Mouse (Mus musculus) midbrain, embryonic 16.5 days (tissue): ENCODE results near the gene Tusc2. TPM values are rescaled to one million over a fixed set of nuclear protein-coding genes. Genes with fewer than 3 reads are reported as not detected.
A peak's percentile ranks its signal among the peaks of the same experiment; 100 is the strongest.
"Not testable (repeated sequence)": the region's sequence is repeated elsewhere in the genome, so short reads cannot be mapped to it uniquely, and the experiment has no call there.

ENCODE experiments used
- ATAC-seq: fragments of 200-750 bp; cut with Nextera tagmentation; 2 replicates; pipeline ENCODE4 v1.8.0; 2017; ENCODE audit warnings: moderate TSS enrichment
- H3K27ac ChIP-seq: fragments of 300-500 bp; sonication (generic); 2 replicates; pipeline ENCODE4 v1.5.1; 2014; ENCODE audit warnings: mild to moderate bottlenecking, low read length, mixed read lengths
- H3K27me3 ChIP-seq: fragments of 300-500 bp; sonication (generic); 2 replicates; pipeline ENCODE4 v1.6.1; 2014; ENCODE audit warnings: low read depth, low read length, mixed read lengths; ENCODE audit not compliant: control insufficient read depth, insufficient read depth
- H3K36me3 ChIP-seq: fragments of 300-500 bp; sonication (generic); 2 replicates; pipeline ENCODE4 v1.6.1; 2014; ENCODE audit warnings: mild to moderate bottlenecking, low read length, moderate library complexity, mixed read lengths; ENCODE audit not compliant: control insufficient read depth, insufficient read depth
- H3K4me1 ChIP-seq: fragments of 300-500 bp; sonication (generic); 2 replicates; pipeline ENCODE4 v1.6.1; 2014; ENCODE audit warnings: mild to moderate bottlenecking, low read length, mixed read lengths; ENCODE audit not compliant: control insufficient read depth, insufficient read depth
- H3K4me2 ChIP-seq: fragments of 300-500 bp; sonication (generic); 2 replicates; pipeline ENCODE4 v1.6.1; 2014; ENCODE audit warnings: mild to moderate bottlenecking, low read length, mixed read lengths
- H3K4me3 ChIP-seq: fragments of 300-500 bp; sonication (generic); 2 replicates; pipeline ENCODE4 v1.5.1; 2014; ENCODE audit warnings: low read depth, mild to moderate bottlenecking, low read length, moderate library complexity, mixed read lengths
- H3K9ac ChIP-seq: fragments of 300-500 bp; sonication (generic); 2 replicates; pipeline ENCODE4 v1.6.1; 2014; ENCODE audit warnings: low read depth, low read length, mixed read lengths
- H3K9me3 ChIP-seq: fragments of 300-500 bp; sonication (generic); replicated peaks from 2 replicates; pipeline ENCODE4 v1.6.1; 2014; ENCODE audit warnings: mild to moderate bottlenecking, low read length, mixed read lengths; ENCODE audit not compliant: control insufficient read depth, poor library complexity, severe bottlenecking
- WGBS: fragments of 180-500 bp; shearing (Covaris S2); extraction: QIAGEN DNeasy Blood & Tissue Kit; methylation state at CpG from one replicate; pipeline ENCODE4 v1.1.7; 2014; 5-methylcytosine and 5-hydroxymethylcytosine counted together
- polyA plus RNA-seq: library from polyadenylated mRNA; unstranded; fragments of >200 nt; fragmentation: Nextera tagmentation; extraction: Ambion mirVana; gene quantifications from 2 replicates; pipeline ENCODE4 v1.2.1, GENCODE M21; 2015

The Tusc2 gene
- polyA plus RNA-seq, 1 experiment from 2014 or later: 127 TPM

DNA sequence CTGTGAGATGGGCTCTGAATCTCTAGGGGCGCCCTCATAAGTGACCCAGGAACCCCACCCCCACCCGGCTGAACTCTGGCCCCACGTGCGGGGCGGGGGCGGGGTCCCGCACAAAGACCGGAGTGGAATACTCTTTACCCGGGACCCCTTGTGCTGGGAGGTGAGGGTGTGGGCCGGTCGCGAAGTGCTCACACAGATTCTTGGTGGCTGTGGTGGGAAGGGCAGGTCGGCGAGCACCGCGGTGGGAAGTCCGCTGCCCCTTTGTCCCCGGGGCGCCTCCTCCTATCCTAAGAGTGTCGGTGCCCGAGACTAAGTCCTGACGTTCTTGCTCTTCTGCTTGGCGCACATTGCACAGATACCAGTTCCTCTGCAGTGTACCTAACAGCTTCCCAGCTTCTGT lies 6.2 kb downstream of the Tusc2 start:
- peak overlapping the region; percentile 93 for H3K4me2 ChIP-seq
- no peaks in the 10 kb centered on the region for H3K27me3 ChIP-seq
- H3K9me3 ChIP-seq: no peaks in the 10 kb centered on the region
- peak; percentile 16 for ATAC-seq
- H3K27ac ChIP-seq: peak overlapping the region; percentile 92
- under 1% methylated on average over 23 of the region's 23 CpGs for WGBS
- H3K9ac ChIP-seq: peak overlapping the region; percentile 88
- peaks cover 12% of the 10 kb centered on the region; the same call in 1 of the 2 replicates for H3K36me3 ChIP-seq
- H3K4me1 ChIP-seq: peaks cover 37% of the 10 kb centered on the region
- peak overlapping the region; percentile 84 for H3K4me3 ChIP-seq

DNA sequence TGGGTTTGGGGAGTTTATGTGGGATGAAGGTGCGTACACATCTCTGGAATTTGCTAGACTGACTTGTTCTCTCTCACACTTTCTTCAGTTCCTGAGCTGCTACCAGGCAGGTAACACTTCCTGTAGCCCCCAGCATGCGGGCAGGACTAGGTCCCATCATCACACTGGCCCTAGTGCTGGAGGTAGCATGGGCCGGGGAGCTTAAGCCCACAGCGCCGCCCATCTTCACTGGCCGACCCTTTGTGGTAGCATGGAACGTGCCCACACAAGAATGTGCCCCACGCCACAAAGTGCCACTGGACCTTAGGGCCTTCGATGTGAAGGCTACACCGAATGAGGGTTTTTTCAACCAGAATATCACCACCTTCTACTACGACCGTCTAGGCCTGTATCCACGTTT lies 7.0 kb downstream of the Tusc2 start:
- peaks cover 36% of the 10 kb centered on the region for H3K4me1 ChIP-seq
- ATAC-seq: no peak
- no peaks in the 10 kb centered on the region for H3K27me3 ChIP-seq
- H3K4me2 ChIP-seq: peak overlapping the region; percentile 93
- no peaks in the 10 kb centered on the region for H3K9me3 ChIP-seq
- peak overlapping the region; percentile 92 for H3K27ac ChIP-seq
- H3K9ac ChIP-seq: peak overlapping the region; percentile 88
- H3K36me3 ChIP-seq: peaks cover 14% of the 10 kb centered on the region; the same call in 1 of the 2 replicates
- 42% methylated on average over 13 of the region's 13 CpGs for WGBS
- H3K4me3 ChIP-seq: peak overlapping the region; percentile 84

DNA sequence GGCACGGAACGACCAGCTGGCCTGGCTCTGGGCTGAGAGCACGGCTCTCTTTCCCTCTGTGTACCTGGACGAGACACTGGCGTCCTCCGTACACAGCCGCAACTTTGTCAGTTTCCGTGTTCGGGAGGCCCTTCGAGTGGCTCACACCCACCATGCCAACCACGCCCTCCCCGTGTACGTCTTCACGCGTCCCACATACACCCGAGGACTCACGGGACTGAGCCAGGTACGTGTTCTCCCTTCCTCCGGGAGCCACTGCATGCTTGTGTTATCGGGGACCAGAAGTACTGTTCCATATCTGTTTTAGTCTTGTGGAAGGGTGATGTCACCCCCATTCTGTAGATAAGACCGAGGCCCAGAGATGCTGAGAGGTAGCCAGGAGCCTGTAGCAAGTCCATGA lies 7.8 kb downstream of the Tusc2 start:
- Histone ChIP-seq H3K4me2 (peak overlapping the region; percentile 93), H3K4me3 (peak overlapping the region; percentile 84), H3K9ac (no peak overlapping the region), H3K4me1 (peaks cover 36% of the 10 kb centered on the region), H3K27ac (no peak overlapping the region), H3K36me3 (peaks cover 14% of the 10 kb centered on the region; the same call in 1 of the 2 replicates), H3K9me3 (no peaks in the 10 kb centered on the region), H3K27me3 (no peaks in the 10 kb centered on the region)
- 94% methylated on average over 21 of the region's 21 CpGs for WGBS
- no peak for ATAC-seq

DNA sequence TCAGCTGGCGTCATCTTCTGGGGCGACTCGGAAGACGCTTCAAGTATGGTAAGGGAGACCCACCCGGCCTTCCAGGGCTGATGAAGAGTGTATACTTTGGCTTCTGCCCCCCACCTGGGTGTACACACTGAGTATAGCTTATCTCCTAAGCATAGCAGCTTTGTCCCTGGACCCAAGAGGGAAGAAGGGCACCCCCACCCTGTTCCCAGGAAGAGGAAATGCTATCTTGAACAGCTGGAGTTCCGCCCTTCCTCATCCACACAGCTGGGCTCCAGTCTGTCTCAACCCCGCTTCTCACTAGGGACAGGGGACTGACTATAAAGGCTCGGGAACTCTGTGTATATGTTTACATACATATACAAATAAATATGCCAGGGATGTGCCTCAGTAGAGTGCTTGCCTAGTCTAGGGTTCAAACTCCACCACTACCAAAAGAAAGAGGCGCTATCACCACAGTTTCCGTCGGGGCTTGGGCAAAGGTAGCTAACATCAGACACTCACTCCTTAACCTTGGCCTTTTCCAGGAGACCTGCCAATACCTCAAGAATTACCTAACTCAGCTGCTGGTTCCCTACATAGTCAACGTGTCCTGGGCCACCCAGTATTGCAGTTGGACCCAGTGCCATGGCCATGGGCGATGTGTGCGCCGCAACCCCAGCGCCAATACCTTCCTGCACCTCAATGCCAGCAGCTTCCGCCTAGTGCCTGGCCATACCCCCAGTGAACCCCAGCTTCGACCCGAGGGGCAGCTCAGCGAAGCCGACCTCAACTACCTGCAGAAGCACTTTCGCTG lies 8.7 kb downstream of the Tusc2 start:
- Histone ChIP-seq H3K4me2 (no peak overlapping the region; the same call in 1 of the 2 replicates), H3K9ac (no peak overlapping the region), H3K9me3 (no peaks in the 10 kb centered on the region), H3K27ac (no peak overlapping the region), H3K27me3 (no peaks in the 10 kb centered on the region), H3K4me3 (no peak overlapping the region), H3K4me1 (peaks cover 36% of the 10 kb centered on the region), H3K36me3 (peaks cover 14% of the 10 kb centered on the region; the same call in 1 of the 2 replicates)
- 96% methylated on average over 22 of the region's 22 CpGs for WGBS
- no peak for ATAC-seq

DNA sequence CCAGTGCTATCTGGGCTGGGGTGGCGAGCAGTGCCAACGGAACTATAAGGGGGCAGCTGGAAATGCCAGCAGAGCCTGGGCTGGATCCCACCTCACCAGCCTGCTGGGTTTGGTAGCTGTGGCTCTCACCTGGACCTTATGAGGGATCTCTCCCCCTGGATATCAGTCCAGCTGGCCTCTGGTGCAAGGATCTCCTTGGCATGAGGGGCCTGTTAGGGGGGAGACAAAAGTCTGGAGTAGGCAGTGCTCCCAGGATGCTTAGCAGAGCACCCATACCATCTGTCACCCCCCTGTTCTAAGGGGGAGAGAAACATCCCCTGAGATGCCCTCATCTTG lies 9.2 kb downstream of the Tusc2 start:
- Histone ChIP-seq H3K36me3 (peaks cover 14% of the 10 kb centered on the region; the same call in 1 of the 2 replicates), H3K9me3 (no peaks in the 10 kb centered on the region), H3K9ac (no peak overlapping the region), H3K4me1 (peaks cover 33% of the 10 kb centered on the region), H3K4me3 (no peak overlapping the region), H3K27ac (no peak overlapping the region), H3K27me3 (no peaks in the 10 kb centered on the region), H3K4me2 (no peak overlapping the region)
- no peak for ATAC-seq
- WGBS: 94% methylated on average over 2 of the region's 2 CpGs

DNA sequence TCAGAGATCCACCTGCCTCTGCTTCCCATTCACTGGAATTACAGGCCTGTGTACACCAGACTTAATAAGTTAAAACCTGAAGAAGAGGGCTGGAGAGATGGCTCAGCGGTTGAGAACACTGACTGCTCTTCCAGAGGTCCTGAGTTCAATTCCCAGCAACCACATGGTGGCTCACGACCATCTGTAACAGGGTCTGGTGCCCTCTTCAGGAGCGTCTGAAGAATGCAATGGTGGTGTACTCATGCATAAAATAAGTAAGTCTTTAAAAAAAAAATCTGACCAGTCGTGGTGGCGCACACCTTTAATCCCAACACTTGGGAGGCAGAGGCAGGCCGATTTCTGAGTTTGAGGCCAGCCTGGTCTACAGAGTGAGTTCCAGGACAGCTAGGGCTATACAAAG lies 10.7 kb downstream of the Tusc2 start:
- not testable (repeated sequence) for H3K9me3 ChIP-seq, H3K9ac ChIP-seq
- 79% methylated on average over 6 of the region's 6 CpGs for WGBS

DNA sequence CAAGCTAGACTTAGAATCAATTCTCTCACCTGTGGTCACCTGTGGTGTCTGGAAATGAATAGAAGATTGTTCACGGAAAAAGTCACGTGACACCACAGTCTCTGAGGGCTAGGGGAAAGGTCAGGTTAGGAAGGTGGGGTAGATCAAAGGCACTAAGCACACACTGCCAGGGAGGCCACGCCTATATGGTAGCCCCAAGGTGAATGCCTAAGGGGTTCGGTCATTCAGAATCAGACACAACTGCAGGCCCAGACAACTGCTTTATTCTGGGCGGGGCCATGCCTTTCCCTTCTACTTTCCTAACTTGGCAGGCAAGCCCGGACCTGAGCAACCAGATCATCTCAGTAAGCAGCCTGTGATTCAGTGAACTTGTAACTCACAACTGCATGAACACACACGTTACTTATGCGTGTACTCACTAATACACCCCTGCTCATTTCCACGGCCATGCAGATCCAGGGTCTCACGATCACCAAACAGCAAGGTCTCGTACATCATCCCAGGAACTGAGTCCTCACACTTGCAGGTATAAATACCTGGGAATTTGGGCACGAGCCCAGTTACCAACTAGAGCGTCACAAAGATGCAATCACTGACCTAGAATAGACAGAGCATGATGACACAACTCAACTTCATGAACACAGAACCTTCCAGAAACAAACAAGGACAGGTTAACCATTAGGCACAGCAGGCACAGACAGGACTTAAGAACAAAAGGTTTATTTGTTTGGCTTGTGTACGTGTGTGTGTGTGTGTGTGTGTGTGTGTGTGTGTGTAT lies 12.7 kb downstream of the Tusc2 start:
- ATAC-seq: no peak
- Histone ChIP-seq H3K9me3 (no peaks in the 10 kb centered on the region), H3K27ac (no peak overlapping the region), H3K4me1 (peaks cover 18% of the 10 kb centered on the region), H3K4me3 (no peak overlapping the region), H3K36me3 (peaks cover 14% of the 10 kb centered on the region; the same call in 1 of the 2 replicates), H3K27me3 (no peaks in the 10 kb centered on the region), H3K9ac (no peak overlapping the region), H3K4me2 (no peak overlapping the region)
- 92% methylated on average over 14 of the region's 14 CpGs for WGBS

More for the DNA sequence above, 10.7 kb downstream of the Tusc2 start:
- H3K27me3 ChIP-seq, H3K4me2 ChIP-seq, H3K4me3 ChIP-seq, ATAC-seq, H3K27ac ChIP-seq: not testable (repeated sequence)
- H3K36me3 ChIP-seq: peaks cover 14% of the 10 kb centered on the region; the same call in 1 of the 2 replicates
- H3K4me1 ChIP-seq: peaks cover 22% of the 10 kb centered on the region

DNA sequence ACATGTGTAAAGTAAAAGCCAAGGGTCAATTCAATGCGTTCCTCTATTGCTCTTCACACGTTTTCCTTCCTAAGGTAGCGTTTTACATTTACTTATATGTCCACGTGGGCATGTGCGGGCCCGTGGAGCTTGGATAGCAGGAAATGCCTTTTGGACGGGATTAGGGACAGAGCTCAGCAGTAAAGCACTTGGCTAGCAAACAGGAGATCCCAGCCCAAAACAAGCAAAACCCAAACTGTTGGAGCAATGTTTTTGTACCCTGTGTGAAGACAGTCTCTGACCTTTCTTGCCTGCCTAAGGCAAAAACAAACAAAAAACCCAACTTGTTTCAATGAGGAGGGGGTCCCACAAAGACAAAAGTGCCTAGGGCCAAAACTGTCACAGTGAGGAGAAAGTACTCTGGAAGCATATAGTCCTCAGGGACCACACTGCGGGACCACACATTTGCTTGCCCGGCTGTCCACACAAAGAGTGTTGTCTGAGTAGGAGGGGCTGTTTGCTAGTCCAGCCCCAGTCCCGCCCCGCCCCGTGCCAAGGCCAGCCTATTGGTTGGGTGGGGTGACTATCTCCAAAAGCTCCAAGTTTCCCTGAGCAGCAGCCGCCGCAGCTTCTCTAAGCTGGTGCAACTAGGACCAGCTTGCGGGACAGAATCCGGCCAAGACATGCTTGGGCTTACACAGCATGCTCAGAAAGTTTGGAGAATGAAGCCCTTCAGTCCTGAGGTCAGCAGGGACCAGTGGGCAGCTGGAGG lies 13.5 kb downstream of the Tusc2 start, which contains the start of gene Hyal1:
Gene Hyal1 (plus strand): TSS at position 571 of the 751 bp plus-strand sequence.
- Histone ChIP-seq H3K4me2 (peak within 1 kb of the TSS; percentile 29), H3K36me3 (peaks cover 13% of the 10 kb centered on the region; the same call in 1 of the 2 replicates), H3K9ac (no peak within 1 kb of the TSS; the same call in 1 of the 2 replicates), H3K4me1 (peaks cover 17% of the 10 kb centered on the region), H3K4me3 (peak within 1 kb of the TSS; percentile 10; the same call in 1 of the 2 replicates), H3K9me3 (no peaks in the 10 kb centered on the region), H3K27ac (peak within 1 kb of the TSS; percentile 35; the same call in 1 of the 2 replicates), H3K27me3 (no peaks in the 10 kb centered on the region)
- ATAC-seq: no peak
- WGBS: 30% methylated on average over 16 of the region's 16 CpGs
